Mouse (Mus musculus) A20 (cell line): ENCODE measurements around the gene Tmem214.

Source experiments
- DNase-seq: peaks from one replicate; pipeline ENCODE4 v3.0.0-alpha.2; 2011; ENCODE audit warnings: low read depth, low spot score

Tmem214 gene

DNA sequence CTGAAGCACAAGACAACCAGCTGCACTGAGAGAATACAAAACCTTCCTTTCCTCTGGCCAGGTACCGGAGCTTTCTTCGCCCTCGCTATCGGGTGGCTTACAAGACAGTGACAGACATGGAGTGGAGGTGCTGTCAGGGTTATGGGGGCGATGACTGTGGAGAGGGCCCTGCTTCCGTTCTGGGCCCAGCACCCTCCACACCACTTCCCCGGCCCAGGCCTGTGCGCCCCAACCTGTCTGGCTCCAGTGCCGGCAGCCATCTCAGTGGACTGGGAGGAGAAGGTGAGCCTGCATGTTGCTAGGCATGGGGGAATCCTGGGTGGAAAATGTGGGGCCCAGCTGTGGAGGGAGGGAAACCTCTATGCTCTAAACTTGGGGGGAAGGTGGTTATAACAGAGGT is 47.6 kb downstream of the Tmem214 start:
- no peak for DNase-seq

DNA sequence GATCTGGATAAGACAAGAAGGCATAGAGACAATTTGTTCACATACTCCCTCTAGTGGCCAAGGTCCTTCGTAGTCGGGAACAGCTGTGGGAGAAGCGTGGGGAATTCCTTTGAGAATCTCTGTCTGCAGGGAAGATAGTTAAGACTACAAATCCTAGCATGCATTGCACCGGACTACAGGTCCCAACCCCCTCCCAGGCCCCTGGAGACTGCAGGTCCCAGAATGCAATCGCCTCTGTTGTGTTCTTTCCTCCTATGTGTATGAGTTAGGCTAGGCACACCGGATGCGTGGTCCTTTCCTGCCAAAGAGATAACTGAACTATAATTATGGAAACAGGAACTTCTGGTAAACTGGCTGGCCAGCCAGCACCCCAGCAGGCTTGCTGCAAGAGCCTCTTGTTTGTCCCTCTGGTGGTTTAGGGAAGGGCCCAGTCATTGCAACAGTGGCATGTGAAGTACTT is 48.2 kb downstream of the Tmem214 start:
- peak; percentile 73 for DNase-seq

DNA sequence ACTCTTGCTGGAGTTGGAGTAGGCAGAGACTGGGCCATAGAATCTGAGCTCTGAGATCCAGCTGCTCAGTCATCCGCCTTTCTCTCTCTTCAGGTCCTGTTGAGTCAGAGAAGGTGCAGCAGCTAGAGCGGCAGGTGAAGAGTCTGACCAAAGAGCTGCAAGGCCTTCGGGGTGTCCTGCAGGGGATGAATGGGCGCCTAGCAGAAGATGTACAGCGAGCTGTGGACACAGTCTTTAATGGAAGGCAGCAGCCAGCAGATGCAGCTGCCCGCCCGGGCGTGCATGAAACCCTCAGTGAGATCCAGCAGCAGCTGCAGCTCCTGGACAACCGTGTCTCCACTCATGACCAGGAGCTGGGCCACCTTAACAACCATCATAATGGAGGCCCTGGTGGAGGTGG is 49.0 kb downstream of the Tmem214 start:
- DNase-seq = no peak

DNA sequence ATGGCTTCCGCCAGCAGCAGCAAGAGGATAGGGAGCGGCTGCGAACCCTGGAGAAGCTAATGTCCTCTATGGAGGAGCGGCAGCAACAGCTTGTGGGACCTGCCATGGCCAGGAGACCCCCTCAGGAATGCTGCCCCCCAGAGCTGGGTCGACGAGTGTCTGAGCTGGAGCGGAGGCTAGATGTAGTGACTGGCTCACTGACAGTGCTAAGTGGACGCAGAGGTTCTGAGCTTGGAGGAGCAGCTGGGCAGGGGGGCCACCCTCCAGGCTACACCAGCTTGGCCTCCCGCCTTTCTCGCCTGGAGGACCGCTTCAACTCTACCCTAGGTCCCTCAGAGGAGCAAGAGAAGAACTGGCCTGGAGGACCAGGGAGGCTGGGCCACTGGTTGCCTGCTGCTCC is 49.5 kb downstream of the Tmem214 start:
- no peak for DNase-seq

DNA sequence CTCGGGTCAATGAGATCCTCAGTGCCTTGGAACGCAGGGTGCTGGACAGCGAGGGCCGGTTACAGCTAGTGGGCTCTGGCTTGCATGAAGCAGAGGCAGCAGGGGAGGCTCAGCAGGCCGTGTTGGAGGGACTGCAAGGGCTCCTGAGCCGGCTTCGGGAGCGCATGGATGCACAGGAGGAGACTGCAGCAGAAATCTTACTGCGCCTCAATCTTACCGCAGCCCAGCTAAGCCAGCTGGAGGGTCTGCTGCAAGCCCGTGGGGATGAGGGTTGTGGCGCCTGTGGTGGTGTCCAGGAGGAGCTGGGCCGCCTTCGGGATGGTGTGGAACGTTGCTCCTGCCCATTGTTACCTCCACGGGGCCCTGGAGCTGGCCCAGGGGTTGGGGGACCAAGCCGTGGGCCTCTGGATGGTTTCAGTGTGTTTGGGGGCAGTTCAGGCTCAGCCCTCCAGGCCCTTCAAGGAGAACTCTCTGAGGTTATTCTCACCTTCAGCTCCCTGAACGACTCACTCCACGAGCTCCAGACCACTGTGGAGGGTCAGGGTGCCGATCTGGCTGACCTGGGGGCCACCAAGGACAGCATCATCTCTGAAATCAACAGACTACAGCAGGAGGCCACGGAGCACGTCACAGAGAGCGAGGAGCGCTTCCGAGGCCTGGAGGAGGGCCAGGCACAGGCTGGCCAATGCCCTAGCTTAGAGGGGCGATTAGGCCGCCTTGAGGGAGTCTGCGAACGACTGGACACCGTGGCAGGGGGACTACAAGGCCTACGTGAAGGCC is 50.3 kb downstream of the Tmem214 start:
- DNase-seq = no peak

DNA sequence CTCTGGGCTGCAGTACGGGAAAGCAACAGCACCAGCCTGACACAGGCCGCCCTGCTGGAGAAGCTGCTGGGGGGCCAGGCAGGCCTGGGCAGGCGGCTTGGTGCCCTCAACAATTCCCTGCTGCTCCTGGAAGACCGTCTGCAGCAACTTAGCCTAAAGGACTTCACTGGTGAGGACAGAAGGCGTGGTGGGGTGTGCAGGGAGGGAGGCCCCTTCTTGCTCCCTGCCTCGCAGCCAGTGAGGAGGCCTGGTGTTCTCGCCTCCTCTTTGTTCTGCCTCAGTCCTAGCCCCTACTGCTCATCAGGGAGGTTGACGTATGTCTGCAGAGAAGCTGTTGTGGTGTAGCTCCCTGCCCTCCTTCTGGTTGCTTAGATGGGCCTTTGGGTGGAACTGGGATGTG is 50.9 kb downstream of the Tmem214 start:
- DNase-seq = no peak

DNA sequence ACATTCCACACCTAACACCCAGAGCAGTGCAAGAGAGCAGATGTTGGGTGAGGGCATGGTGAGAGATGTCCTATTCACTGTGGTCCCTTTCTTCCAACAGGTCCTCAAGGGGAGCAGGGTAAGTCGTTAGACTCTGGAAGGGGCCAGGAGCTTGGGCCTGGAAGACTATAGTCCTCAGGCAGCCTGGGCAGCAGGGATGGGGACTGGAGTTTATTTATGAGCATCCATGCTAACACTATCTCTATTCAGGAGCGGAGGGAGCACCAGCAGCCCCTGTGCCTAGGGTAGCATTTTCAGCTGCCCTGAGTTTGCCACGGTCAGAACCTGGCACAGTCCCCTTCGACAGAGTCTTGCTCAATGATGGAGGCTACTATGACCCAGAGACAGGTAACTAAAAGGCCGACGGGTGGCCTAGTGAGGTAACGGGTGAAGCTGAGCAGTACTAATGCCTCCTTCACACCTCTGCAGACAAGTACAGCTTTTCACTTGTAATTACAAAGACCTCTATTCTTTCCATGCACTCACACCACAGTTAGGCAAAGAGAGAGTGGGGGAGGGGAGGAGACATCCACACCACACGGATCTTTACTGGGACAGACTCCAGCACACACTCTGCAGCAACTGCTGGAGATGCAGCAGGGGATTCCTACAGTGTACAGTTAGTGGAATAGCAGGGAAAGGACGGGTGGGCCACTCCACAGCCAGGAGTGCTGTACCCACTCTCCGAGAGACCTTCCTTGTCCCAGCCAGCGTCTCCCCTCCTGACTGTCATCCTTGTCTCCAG is 52.2 kb downstream of the Tmem214 start:
- no peak for DNase-seq

DNA sequence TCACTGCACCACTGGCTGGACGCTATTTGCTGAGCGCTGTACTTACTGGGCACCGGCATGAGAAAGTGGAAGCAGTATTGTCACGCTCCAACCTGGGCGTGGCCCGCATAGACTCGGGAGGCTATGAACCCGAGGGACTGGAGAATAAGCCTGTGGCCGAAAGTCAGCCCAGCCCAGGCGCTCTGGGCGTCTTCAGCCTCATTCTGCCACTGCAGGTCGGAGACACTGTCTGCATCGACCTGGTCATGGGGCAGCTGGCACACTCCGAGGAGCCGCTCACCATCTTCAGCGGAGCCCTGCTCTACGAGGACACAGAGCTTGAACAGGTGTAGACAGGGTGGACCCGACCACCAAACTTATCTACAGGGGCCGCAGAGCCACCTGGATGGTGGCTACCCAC is 52.8 kb downstream of the Tmem214 start:
- peak; percentile 45 for DNase-seq

DNA sequence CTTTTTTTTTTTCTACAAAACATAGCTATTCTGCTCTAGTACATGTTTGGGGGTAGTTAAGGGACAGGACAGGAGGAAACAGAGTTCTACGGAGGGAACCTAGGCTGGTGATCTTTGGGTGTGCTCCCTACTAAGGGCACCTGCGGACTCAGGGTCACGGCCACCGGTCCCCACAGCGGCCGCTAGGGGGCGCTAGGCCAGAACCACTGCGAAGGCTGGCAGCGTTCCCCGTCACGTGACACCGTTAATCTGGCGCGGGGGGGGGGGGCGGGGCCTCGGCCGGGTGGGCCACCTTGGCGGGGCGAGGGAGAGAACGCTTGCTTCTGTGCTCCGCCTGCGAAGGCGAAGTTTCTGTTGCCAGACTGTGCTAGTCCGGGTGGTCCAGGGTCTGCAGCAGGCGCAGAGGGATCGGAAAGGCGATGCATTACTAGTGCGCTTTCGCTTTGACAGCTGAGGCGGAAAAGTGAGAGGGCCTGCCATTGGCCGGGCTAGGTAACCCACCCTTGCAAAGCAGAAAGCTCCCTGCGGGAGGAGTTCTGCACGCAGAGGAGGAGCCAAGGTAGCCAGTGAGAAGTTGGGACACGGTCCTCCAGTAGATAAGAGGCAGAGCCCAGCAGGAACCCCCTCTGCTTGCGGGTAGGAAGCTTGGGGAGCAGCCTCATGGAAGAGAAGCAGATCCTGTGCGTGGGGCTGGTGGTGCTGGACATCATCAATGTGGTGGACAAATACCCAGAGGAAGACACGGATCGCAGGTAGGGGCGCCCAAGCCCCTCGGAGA is 53.6 kb downstream of the Tmem214 start, which contains the start of gene Khk:
Gene Khk (plus strand): TSS at position 176 of the 778 bp plus-strand sequence.
- peak; percentile 94 for DNase-seq

DNA sequence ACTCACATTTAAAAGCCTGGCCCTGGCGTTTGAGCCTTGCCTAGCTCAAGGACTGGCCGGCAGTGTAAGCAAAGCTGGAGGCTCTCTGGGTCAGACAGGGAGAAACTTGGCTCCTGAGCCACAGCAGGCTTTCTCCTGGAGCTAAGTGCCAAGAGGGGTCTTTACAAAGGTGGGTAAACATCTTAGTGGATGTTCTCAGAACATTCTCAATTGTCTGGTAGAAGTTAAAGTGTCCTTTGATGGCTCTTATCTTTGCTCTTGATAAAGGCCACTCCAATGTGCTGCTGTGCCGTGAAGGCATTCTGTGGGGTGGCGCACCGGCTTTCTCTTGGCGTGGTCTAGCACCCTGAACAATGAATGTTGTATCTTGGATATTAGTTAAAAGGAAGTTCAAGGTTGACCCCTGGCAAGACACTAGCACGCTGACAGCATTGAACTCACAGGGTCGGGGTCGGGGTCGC is 54.8 kb downstream of the Tmem214 start:
- no peak for DNase-seq

DNA sequence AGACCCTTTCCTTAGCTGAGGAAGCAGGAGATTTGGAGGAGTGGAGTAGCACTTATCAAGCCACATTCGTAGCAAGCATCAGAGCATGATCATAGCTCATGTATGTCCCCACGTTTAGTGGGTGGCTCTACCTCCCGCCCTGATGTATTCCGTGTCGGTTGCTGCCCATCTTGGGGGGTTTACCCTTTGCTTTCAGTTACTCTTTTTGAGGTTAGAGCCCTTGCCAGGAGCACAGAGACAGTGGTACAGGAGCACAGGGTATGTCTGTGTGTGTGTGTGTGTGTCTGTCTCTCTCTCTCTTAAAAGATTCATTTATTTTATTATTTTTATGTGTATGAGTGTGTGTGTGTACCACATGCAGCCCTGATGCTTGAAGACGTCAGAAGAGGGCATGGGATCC is 55.3 kb downstream of the Tmem214 start:
- peak; percentile 59 for DNase-seq

DNA sequence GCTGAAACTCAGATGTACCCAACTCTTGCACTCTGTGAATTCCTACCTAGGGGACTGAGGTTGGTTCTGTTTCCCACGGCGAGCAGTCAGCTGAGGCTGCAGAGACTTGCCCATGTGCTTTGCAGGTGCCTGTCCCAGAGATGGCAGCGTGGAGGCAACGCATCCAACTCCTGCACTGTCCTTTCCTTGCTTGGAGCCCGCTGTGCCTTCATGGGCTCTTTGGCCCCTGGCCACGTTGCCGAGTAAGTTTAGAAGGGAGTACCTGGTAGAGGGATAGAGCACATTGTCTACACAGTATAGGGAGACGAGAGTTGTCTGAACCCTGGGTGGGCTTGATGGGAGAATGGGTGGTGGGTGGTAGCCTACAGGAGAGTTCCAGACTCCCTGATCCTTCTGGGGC is 56.8 kb downstream of the Tmem214 start:
- no peak for DNase-seq

DNA sequence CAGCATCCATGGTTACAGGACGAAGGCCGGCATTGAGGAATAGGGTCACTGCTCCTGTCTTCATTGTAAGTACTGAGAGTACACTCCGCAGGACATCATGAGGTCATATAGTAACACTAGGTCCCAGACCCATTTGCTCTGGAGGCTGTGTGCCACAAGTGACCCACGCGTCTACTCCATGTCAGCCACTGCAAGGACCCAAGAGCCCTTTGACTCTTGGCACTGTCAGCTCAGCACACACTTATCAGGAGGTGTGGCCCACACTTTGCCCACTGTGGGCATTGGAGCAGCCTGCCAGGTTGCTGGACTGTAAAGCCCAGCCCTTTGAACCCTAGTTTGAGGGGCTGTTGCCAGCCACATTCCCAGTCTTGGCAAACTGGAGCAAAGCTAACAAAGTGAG is 57.4 kb downstream of the Tmem214 start:
- DNase-seq = no peak

DNA sequence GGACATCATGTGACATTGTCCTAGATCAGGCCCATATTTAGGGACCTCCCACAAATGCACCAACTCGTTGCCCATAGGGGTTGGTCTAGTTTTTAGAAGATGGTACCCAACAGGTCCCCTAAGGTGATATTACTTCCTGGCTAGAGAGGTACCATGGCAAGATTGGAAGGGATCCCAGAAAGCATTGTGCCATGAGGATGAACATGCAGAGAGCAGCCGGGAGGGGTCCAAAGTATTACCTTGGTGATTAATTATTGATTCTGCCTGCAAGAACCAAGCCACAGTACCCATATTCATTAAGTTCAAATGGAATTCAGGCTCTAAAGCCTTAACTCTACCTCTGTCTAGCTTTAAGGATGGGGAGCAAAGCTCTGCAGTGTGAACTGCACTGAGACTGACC is 58.3 kb downstream of the Tmem214 start:
- DNase-seq = no peak

DNA sequence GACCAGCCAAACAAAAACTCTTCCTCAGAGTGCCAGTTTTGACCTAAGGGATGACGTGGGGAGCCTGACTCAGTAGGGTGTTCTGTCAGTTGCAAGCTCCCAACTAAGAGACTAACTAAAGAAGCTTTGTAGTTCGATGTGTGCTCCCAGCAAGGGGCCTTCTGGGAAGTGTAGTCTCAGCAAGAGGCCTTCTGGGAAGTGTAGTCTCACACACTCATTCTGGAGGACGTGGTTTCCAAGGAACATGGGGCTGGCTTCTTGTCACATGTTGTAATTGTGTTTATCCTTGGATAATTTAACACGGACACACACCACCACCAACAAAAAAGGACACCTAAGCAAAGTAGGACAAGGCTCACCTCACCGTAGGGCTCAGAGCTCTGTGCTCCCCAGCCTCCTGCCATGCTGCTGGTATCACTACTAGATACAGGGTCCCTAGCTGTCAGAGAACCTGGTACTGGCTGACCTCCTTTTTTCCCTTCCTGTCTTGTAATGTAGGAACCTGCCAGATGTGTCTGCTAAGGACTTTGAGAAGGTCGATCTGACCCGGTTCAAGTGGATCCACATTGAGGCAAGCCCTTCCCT is 60.2 kb downstream of the Tmem214 start:
- no peak for DNase-seq
